Mouse (Mus musculus) heart, postnatal 25 days (tissue): Measurements from ENCODE around the gene Taok3. TPM values are rescaled to one million over a fixed set of nuclear protein-coding genes. Genes with fewer than 3 reads are reported as not detected.

Source experiments
- DNase-seq: peaks from one replicate; pipeline ENCODE4 v3.0.0; 2022; ENCODE audit warnings: low spot score
- intact Hi-C: fragments of 180-260 bp; cut with DNase I; formaldehyde crosslinking; loops from one replicate; pipeline ENCODE4 v1.15.1; 2025
- total RNA-seq, 2 experiments: library from RNA; stranded (reverse); gene quantifications; 2 replicates each; pipeline ENCODE4 v1.2.3; 2021

Gene Taok3
- total RNA-seq, 2 experiments from 2014 or later, result 7.6 to 7.9 TPM

DNA sequence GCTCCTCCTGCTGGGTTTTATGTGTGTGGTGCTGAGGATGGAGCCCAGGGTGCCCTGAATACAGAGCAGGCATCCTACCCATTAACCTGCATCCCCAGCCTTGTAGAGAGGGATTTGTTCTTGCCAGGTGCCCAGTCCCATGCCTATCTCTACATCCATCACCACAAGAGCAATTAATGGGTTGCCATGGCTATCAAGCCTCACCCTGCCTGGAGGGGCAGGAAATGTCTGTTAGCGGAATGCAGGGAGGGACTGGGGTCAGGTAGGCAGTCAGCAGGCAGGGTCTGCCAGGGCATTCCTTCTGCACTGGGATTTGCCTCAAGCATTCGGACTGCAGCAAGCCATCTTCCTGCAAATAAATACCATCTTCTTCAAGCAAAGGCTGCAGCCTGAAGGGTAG, 46.0 kb downstream of the Taok3 start:
- intact Hi-C loops, result no loop called here
- DNase-seq, result no peak

DNA sequence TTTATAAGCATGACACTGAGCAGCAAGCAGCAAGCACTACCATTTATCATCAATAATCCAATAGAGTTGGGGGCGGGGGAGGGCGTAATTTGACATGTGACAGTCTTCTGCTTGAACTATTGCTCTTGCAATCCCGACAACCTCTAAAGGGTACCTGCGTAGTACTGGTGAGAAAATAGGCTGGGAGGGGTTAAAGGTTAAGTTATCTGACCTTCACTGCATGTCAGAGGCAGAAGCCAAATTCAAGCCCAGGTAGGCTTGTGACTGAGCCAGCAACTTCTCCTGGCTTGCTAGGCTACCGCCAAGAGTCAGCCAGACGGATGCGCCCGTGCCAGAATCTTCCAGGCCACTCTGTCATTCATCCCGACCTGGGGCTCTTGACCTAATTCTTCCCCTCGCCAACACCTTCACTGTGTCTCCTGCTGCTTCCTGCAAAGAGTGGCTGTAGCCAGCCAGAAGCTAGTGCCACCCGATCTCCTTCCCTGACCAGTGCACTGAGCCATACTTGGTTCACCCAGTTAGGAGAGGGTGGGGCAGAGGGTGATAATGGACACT, 47.0 kb downstream of the Taok3 start:
- no peak for DNase-seq

DNA sequence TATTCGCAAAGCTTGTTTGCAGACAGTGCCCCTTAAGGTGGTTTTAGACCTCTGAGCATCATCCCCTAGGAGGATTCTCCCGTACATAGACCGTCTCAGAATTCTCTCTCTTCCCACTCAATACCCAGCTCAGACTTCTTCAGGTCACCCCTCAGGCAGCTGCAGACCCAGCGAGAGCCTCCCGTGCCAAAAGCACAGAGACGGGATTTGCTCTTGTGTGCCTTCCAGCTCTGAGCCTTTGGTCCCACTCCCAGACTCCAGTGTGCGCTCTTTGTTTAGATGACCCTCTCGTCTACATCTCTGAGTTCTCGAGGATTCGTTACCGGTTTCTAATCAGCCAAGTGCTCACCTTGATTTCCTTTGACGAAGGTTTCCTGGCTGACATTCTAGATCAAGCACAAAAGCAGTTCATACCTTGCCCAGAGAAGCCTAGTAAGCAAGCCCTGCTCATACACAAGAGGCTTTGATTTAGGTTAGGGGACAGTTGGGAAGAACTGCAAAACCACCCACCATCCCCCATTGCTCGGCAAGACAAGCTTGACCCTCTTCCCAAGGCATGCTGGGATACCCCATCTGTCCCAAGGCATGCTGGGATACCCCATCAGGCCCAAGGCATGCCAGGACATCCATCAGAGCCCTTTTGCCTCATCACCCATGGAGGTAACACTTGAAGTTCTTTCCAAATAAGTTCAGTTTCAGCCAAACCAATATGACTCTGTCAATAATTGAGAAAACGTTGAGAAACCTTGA, 48.6 kb downstream of the Taok3 start:
- intact Hi-C loops, result no loop called here
- no peak for DNase-seq

More for the DNA sequence above, 47.0 kb downstream of the Taok3 start:
- intact Hi-C loops, result no loop called here

DNA sequence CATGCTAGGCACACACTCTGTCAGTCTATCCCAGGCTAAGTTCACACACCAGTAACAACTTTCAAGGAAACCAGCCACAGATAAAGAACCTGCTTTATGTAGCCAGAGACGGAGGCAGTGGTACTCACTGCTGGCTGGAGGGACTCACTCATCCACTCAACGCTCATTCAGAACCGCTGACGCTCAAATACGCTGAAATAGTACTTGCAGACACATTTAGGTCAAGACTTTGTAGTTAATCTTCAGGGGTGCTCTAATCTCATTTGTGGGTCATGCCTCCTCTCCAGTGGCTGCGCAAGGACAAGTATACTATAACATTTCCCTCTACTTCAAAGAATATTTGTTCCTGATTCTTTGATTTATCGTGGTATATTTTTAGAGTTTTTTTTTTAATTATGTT, 54.1 kb downstream of the Taok3 start:
- intact Hi-C loops, result no loop called here
- no peak for DNase-seq

- no peak for DNase-seq
- intact Hi-C loops, result no loop called here
Measured at GRCm38 (mm10) chr5:117175896-117176295, 56.0 kb downstream of the Taok3 start.

GRCm38 (mm10) chr5:117178079-117178478, 58.1 kb downstream of the Taok3 start:
- no peak for DNase-seq
- intact Hi-C loops, result no loop called here

DNA sequence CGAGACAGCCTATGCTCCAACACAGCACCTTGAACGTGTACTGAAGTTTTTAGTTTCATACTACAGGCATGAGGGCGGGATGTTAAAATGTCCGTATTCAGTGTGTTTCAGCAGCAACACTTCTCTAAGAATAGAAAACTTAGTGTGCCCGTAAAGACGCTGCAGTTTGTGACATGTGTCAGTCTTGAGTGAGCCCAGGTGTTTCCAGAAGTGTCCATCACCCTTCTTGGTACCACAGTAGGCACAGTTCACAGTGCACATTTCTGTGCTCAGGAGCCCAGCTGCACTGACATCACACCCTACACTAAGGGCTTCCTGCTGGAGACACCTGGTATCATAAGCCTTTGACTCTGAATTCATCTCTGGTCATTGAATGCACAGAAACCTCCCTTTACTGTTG, 58.6 kb downstream of the Taok3 start:
- no peak for DNase-seq
- intact Hi-C loops, result no loop called here

GRCm38 (mm10) chr5:117181921-117182320, 62.0 kb downstream of the Taok3 start:
- DNase-seq, result no peak
- intact Hi-C loops, result no loop called here

- intact Hi-C loops, result no loop called here
- DNase-seq, result no peak
Measured at GRCm38 (mm10) chr5:117182411-117182810, 62.5 kb downstream of the Taok3 start.

- no peak for DNase-seq
- intact Hi-C loops, result no loop called here
Measured at GRCm38 (mm10) chr5:117184832-117185231, 64.9 kb downstream of the Taok3 start.

GRCm38 (mm10) chr5:117185673-117186072, 65.7 kb downstream of the Taok3 start:
- intact Hi-C loops, result no loop called here

DNA sequence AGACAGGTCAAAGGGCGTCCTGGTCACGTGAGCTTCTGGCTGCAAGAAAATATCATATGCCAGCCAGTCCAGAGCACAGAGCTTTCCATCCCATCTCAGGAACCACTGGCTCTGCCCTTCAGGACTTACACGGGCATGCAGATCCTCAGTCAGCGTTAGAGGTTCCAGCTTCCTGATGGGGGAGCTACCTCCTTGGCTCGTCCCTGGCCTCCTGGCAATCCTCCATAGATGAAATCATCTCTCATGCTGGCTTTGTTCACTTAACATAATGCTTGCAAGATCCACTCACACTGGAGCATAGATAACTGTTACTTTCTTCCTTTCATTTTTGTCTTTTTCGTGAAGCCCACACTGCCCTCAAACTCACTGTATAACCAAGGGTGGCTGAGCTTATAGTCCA, 72.1 kb downstream of the Taok3 start:
- intact Hi-C loops, result no loop called here
- no peak for DNase-seq

More at GRCm38 (mm10) chr5:117185673-117186072, 65.7 kb downstream of the Taok3 start:
- DNase-seq, result no peak

DNA sequence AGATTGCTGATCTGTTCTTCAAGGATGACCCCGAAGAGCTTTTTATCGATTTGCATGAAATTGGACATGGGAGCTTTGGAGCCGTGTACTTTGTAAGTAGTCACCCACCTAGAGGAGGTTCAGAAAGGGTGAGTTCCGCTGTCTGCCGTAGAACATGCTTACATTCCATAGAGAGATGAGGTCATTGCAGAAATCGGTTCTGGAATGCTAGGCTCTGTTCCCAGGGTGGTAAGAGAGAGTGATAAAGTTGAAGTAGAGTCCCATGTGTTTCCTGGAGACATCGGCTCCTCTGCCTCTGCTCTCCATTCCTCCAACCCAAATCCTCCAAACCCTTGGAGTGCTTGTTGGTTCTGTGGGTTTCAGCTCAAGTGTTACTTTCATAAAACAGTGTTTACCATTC, 73.8 kb downstream of the Taok3 start:
- DNase-seq, result no peak
- intact Hi-C loops, result no loop called here

DNA sequence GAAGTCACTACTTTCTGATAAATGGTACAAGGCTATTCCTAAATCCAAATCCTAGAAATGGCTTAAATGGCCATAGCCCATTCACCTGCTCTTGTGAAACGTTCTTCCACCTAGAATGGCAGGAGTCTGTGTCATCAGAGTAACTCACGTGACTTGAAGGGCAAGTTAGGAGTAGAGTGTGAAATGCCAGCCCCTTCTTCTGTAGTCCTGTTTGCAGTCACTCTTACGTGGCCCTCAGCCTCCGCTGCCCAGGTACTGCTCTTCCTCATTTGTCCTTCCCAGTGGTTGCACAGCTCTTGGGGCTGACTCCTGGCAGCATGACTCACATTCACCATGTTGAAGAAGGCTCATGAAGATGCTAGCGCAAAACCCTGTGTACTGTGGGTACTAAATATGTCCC, 74.7 kb downstream of the Taok3 start:
- intact Hi-C loops, result no loop called here

DNA sequence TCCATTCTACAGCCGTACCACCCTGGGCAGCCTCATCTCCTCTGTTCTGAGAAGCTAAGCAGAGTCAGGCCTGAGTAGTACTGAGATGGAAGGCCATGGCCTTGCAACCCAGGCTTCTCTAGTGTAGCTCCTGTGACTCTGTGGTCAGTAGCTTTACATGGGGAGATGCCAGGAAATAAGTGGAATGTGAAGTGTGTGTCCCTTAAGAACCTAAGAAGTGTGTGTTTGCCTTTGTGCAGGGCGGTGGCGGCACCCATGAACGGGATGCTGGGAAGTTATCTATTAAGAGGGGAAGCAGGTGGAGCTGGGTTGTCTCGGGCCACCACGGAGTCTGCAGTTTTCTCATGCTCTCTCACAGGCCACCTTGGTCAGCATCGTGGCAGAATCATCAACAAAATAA, 76.6 kb downstream of the Taok3 start:
- intact Hi-C loops, result no loop called here

More for the DNA sequence above, 74.7 kb downstream of the Taok3 start:
- no peak for DNase-seq

DNA sequence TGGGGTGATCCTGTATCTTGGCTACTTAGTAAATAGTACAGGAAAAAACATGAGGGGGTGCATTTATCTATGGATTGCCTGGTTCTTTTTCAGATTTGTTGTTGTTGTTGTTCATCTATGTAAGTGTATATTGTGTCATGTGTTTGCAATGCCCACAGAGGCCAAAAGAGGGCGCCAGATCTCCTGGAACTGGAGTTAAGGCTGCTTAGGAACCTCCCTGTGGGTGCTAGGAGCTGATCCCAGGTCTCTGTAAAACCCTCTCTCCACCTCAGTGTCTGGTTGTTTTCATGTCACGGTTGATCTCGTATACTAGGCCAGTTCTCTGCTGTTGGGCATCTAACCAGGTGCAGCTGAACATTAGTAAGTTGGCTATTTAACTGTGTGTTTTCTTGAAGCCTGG, 78.5 kb downstream of the Taok3 start:
- DNase-seq, result no peak
- intact Hi-C loops, result no loop called here

More for the DNA sequence above, 76.6 kb downstream of the Taok3 start:
- DNase-seq, result no peak

DNA sequence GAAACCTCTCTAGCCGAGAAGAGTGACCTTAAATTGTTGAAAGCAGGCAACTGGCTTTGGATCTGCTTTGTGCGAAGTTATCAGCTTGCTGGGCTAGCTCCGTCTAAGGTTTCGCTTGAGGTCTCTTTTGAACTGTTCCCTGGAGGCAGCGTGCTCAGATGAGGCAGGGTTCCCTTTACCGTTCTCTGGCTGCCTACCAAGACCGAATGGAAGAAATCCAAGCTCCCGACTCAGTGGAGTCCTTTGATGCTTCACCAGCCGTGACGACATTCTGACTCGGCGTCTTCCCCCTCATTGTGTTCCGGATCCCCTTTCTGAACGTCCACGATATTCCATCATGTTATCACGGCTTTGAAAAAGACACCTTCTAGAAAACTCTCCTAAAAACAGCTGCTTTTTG, 87.4 kb downstream of the Taok3 start:
- intact Hi-C loops, result no loop called here
- DNase-seq, result no peak

- intact Hi-C loops, result no loop called here
- no peak for DNase-seq
Measured at GRCm38 (mm10) chr5:117214016-117214415, 94.1 kb downstream of the Taok3 start.

GRCm38 (mm10) chr5:117231059-117231458, 111.1 kb downstream of the Taok3 start:
- intact Hi-C loops, result no loop called here
- DNase-seq, result no peak

GRCm38 (mm10) chr5:117236540-117236939, 116.6 kb downstream of the Taok3 start:
- intact Hi-C loops, result no loop called here
- no peak for DNase-seq

- intact Hi-C loops, result no loop called here
- DNase-seq, result no peak
Measured at GRCm38 (mm10) chr5:117239106-117239505, 119.2 kb downstream of the Taok3 start.

DNA sequence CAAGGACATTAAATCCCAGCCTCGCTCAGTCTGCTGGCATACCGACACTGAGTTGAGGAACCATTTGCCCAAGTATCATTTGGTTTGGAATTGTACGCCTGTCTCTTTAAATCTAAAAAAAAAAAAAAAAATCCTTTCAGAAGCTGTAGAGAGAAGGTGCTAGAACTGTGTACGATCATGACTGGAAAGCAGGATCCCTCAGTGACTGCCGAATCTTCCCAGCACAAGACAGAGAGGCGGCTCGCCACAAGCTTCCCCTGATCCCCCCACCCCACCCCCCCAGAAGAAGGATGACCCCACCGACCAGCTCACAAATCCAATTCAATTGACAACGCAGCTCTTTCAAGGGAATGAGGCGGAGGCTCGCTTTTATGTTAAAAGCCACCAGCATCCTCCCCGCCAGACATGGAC, 120.4 kb downstream of the Taok3 start:
- no peak for DNase-seq
- intact Hi-C loops, result no loop called here
